Mouse (Mus musculus) forebrain, embryonic 13.5 days (tissue): ENCODE measurements around the gene Fam129b. TPM values are rescaled to one million over a fixed set of nuclear protein-coding genes. Genes with fewer than 3 reads are reported as not detected.

Source experiments
- ATAC-seq: fragments of 200-750 bp; cut with Nextera tagmentation; 2 replicates; pipeline ENCODE4 v1.8.0; 2017
- H3K27ac ChIP-seq: fragments of 300-500 bp; sonication (generic); 2 replicates; pipeline ENCODE4 v1.5.1; 2015; ENCODE audit warnings: inconsistent platforms, mild to moderate bottlenecking, moderate library complexity
- H3K27me3 ChIP-seq: fragments of 300-500 bp; sonication (generic); 2 replicates; pipeline ENCODE4 v1.6.1; 2015; ENCODE audit warnings: mild to moderate bottlenecking, inconsistent platforms
- H3K36me3 ChIP-seq: fragments of 300-500 bp; sonication (generic); 2 replicates; pipeline ENCODE4 v1.6.1; 2015; ENCODE audit warnings: mild to moderate bottlenecking, inconsistent platforms; ENCODE audit not compliant: poor library complexity, severe bottlenecking
- H3K4me1 ChIP-seq: fragments of 300-500 bp; sonication (generic); 2 replicates; pipeline ENCODE4 v1.6.1; 2015; ENCODE audit warnings: inconsistent platforms
- H3K4me2 ChIP-seq: fragments of 300-500 bp; sonication (generic); 2 replicates; pipeline ENCODE4 v1.6.1; 2015; ENCODE audit warnings: inconsistent platforms, mild to moderate bottlenecking, moderate library complexity
- H3K4me3 ChIP-seq: fragments of 300-500 bp; sonication (generic); 2 replicates; pipeline ENCODE4 v1.5.1; 2015; ENCODE audit warnings: mild to moderate bottlenecking, inconsistent platforms
- H3K9ac ChIP-seq: fragments of 300-500 bp; sonication (generic); 2 replicates; pipeline ENCODE4 v1.6.1; 2015; ENCODE audit warnings: mild to moderate bottlenecking, inconsistent platforms
- H3K9me3 ChIP-seq: fragments of 300-500 bp; sonication (generic); replicated peaks from 2 replicates; pipeline ENCODE4 v1.6.1; 2016; ENCODE audit warnings: inconsistent platforms
- WGBS: fragments of 180-500 bp; shearing (Covaris S2); methylation state at CpG from one replicate; pipeline ENCODE4 v1.1.7; 2015; 5-methylcytosine and 5-hydroxymethylcytosine counted together
- polyA plus RNA-seq: library from polyadenylated mRNA; unstranded; fragments of >200 nt; fragmentation: Nextera tagmentation; extraction: Ambion mirVana; gene quantifications from 2 replicates; pipeline ENCODE4 v1.2.1, GENCODE M21; 2015

Fam129b gene
- polyA plus RNA-seq, 1 experiment from 2014 or later, result 21.1 TPM

- Histone ChIP-seq H3K4me3 (peak overlapping the region; percentile 75), H3K27me3 (no peaks in the 10 kb centered on the region), H3K9ac (peak overlapping the region; percentile 97), H3K4me1 (peaks cover 48% of the 10 kb centered on the region), H3K27ac (peak overlapping the region; percentile 71), H3K9me3 (no peaks in the 10 kb centered on the region), H3K4me2 (peak overlapping the region; percentile 95), H3K36me3 (peaks cover 29% of the 10 kb centered on the region)
- WGBS, result 9% methylated on average over 9 of the region's 9 CpGs
- no peak for ATAC-seq
Measured at GRCm38 (mm10) chr2:32962875-32963220, 86.9 kb downstream of the Fam129b start.

- H3K4me1 ChIP-seq, result peaks cover 52% of the 10 kb centered on the region
- H3K9ac ChIP-seq, result peak overlapping the region; percentile 97
- no peaks in the 10 kb centered on the region for H3K27me3 ChIP-seq
- peak overlapping the region; percentile 75 for H3K4me3 ChIP-seq
- H3K4me2 ChIP-seq, result peak overlapping the region; percentile 95
- WGBS, result 64% methylated on average over 4 of the region's 4 CpGs
- no peak overlapping the region for H3K27ac ChIP-seq
- no peak for ATAC-seq
- H3K9me3 ChIP-seq, result no peaks in the 10 kb centered on the region
- H3K36me3 ChIP-seq, result peaks cover 24% of the 10 kb centered on the region
Measured at GRCm38 (mm10) chr2:32963544-32963943, 87.6 kb downstream of the Fam129b start.

- peaks cover 52% of the 10 kb centered on the region for H3K4me1 ChIP-seq
- no peak for ATAC-seq
- H3K36me3 ChIP-seq, result peaks cover 24% of the 10 kb centered on the region
- no peaks in the 10 kb centered on the region for H3K27me3 ChIP-seq
- H3K9me3 ChIP-seq, result no peaks in the 10 kb centered on the region
- 91% methylated on average over 1 of the region's 1 CpGs for WGBS
- H3K4me2 ChIP-seq, result peak overlapping the region; percentile 95
- no peak overlapping the region; the same call in 1 of the 2 replicates for H3K4me3 ChIP-seq
- no peak overlapping the region; the same call in 1 of the 2 replicates for H3K27ac ChIP-seq
- H3K9ac ChIP-seq, result no peak overlapping the region
Measured at GRCm38 (mm10) chr2:32963981-32964380, 88.1 kb downstream of the Fam129b start.

- Histone ChIP-seq H3K9ac (no peak overlapping the region; the same call in 1 of the 2 replicates), H3K27ac (0 out of 2 replicates have a peak overlapping the region, but pooled peaks have one; percentile 10), H3K9me3 (no peaks in the 10 kb centered on the region), H3K36me3 (peaks cover 24% of the 10 kb centered on the region), H3K4me3 (no peak overlapping the region), H3K4me1 (peaks cover 52% of the 10 kb centered on the region), H3K27me3 (no peaks in the 10 kb centered on the region), H3K4me2 (0 out of 2 replicates have a peak overlapping the region, but pooled peaks have one; percentile 10)
- no peak for ATAC-seq
- WGBS, result 27% methylated on average over 10 of the region's 10 CpGs
Measured at GRCm38 (mm10) chr2:32964659-32965457, 88.9 kb downstream of the Fam129b start.

GRCm38 (mm10) chr2:32965511-32966183 is 89.7 kb downstream of the Fam129b start:
- Histone ChIP-seq H3K9ac (no peak overlapping the region), H3K4me2 (peak overlapping the region; percentile 82; the same call in 1 of the 2 replicates), H3K36me3 (peaks cover 24% of the 10 kb centered on the region), H3K27ac (no peak overlapping the region), H3K4me3 (peak overlapping the region; percentile 64; the same call in 1 of the 2 replicates), H3K4me1 (peaks cover 51% of the 10 kb centered on the region), H3K27me3 (no peaks in the 10 kb centered on the region), H3K9me3 (no peaks in the 10 kb centered on the region)
- ATAC-seq, result no peak
- WGBS, result 17% methylated on average over 7 of the region's 7 CpGs

- Histone ChIP-seq H3K4me1 (peaks cover 52% of the 10 kb centered on the region), H3K27ac (peak overlapping the region; percentile 89), H3K4me3 (peak overlapping the region; percentile 64), H3K4me2 (peak overlapping the region; percentile 82), H3K9me3 (no peaks in the 10 kb centered on the region), H3K36me3 (peaks cover 24% of the 10 kb centered on the region), H3K27me3 (no peaks in the 10 kb centered on the region), H3K9ac (peak overlapping the region; percentile 76)
- WGBS, result 11% methylated on average over 13 of the region's 13 CpGs
- no peak for ATAC-seq
Measured at GRCm38 (mm10) chr2:32966184-32966688, 90.3 kb downstream of the Fam129b start.

- peak; percentile 92 for ATAC-seq
Measured at GRCm38 (mm10) chr2:32966689-32967631, 91.0 kb downstream of the Fam129b start.

GRCm38 (mm10) chr2:32968024-32968614 is 92.2 kb downstream of the Fam129b start:
- H3K9me3 ChIP-seq, result no peaks in the 10 kb centered on the region
- peak overlapping the region; percentile 89; the same call in 1 of the 2 replicates for H3K27ac ChIP-seq
- 85% methylated on average over 9 of the region's 9 CpGs for WGBS
- H3K4me2 ChIP-seq, result peak overlapping the region; percentile 82
- peaks cover 43% of the 10 kb centered on the region for H3K4me1 ChIP-seq
- no peak overlapping the region for H3K4me3 ChIP-seq
- H3K9ac ChIP-seq, result peak overlapping the region; percentile 76; the same call in 1 of the 2 replicates
- no peak for ATAC-seq
- no peaks in the 10 kb centered on the region for H3K27me3 ChIP-seq
- H3K36me3 ChIP-seq, result peaks cover 28% of the 10 kb centered on the region

More at GRCm38 (mm10) chr2:32966689-32967631, 91.0 kb downstream of the Fam129b start:
- H3K36me3 ChIP-seq, result peaks cover 24% of the 10 kb centered on the region
- H3K27ac ChIP-seq, result peak overlapping the region; percentile 89
- H3K9me3 ChIP-seq, result no peaks in the 10 kb centered on the region
- peak overlapping the region; percentile 76 for H3K9ac ChIP-seq
- WGBS, result 1% methylated on average over 55 of the region's 55 CpGs
- H3K4me2 ChIP-seq, result peak overlapping the region; percentile 82
- H3K4me1 ChIP-seq, result peaks cover 54% of the 10 kb centered on the region
- no peaks in the 10 kb centered on the region for H3K27me3 ChIP-seq
- H3K4me3 ChIP-seq, result peak overlapping the region; percentile 64

GRCm38 (mm10) chr2:32969326-32969725 is 93.4 kb downstream of the Fam129b start:
- no peaks in the 10 kb centered on the region for H3K27me3 ChIP-seq
- H3K27ac ChIP-seq, result no peak overlapping the region
- H3K9me3 ChIP-seq, result no peaks in the 10 kb centered on the region
- no peak overlapping the region for H3K9ac ChIP-seq
- H3K4me3 ChIP-seq, result no peak overlapping the region
- ATAC-seq, result no peak
- peaks cover 32% of the 10 kb centered on the region for H3K4me1 ChIP-seq
- H3K4me2 ChIP-seq, result no peak overlapping the region
- WGBS, result 88% methylated on average over 8 of the region's 8 CpGs
- H3K36me3 ChIP-seq, result peaks cover 28% of the 10 kb centered on the region

- ATAC-seq, result no peak
- Histone ChIP-seq H3K4me1 (peaks cover 24% of the 10 kb centered on the region), H3K27me3 (no peaks in the 10 kb centered on the region), H3K4me2 (no peak overlapping the region), H3K36me3 (peaks cover 38% of the 10 kb centered on the region), H3K9me3 (no peaks in the 10 kb centered on the region), H3K4me3 (no peak overlapping the region), H3K9ac (no peak overlapping the region), H3K27ac (no peak overlapping the region)
- WGBS, result 22% methylated on average over 9 of the region's 9 CpGs
Measured at GRCm38 (mm10) chr2:32971235-32971634, 95.3 kb downstream of the Fam129b start.

GRCm38 (mm10) chr2:32974216-32974615 is 98.3 kb downstream of the Fam129b start:
- H3K27me3 ChIP-seq, result no peaks in the 10 kb centered on the region
- no peak overlapping the region for H3K27ac ChIP-seq
- no peak overlapping the region for H3K4me2 ChIP-seq
- no peak for ATAC-seq
- H3K4me1 ChIP-seq, result peaks cover 10% of the 10 kb centered on the region
- H3K9me3 ChIP-seq, result no peaks in the 10 kb centered on the region
- peaks cover 41% of the 10 kb centered on the region for H3K36me3 ChIP-seq
- WGBS, result 87% methylated on average over 8 of the region's 8 CpGs
- no peak overlapping the region for H3K9ac ChIP-seq
- H3K4me3 ChIP-seq, result no peak overlapping the region
